Mouse (Mus musculus): ENCODE results near the gene Adap2.
"Not testable (repeated sequence)": the region's sequence is repeated elsewhere in the genome, so short reads cannot be mapped to it uniquely, and the experiment has no call there.

DNA sequence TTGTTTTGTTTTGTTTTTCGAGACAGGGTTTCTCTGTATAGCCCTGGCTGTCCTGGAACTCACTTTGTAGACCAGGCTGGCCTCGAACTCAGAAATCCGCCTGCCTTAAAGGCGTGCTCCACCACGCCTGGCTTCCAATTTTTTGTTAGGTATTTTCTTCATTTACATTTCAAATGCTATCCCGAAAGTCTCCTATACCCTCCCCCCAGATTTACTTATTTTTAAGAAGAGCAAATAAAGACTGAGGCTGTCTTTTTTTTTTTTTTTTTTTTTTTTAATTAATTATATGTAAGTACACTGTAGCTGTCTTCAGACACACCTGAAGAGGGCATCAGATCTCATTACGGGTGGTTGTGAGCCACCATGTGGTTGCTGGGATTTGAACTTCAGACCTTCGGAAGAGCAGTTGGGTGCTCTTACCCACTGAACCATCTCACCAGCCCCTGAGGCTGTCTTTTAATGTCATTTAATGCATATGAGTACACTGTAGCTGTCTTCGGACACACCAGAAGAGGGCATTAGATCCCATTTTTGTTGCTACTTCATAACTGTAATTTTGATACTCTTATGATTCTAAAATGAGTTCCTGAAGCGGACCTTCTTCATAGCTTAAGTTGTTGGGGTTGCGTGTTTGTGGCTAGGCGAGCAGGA lies 29.3 kb downstream of the Adap2 start:
- peak; percentile 58 for TF ChIP-seq CTCF (IDR thresholded peaks at IDR 0.05; ENCODE audit: low read depth)
- not testable (repeated sequence) for TF ChIP-seq EP300 (optimal IDR thresholded peaks at IDR 0.05)

Measured in stomach, postnatal 0 days (tissue).